Mouse (Mus musculus) embryonic facial prominence, embryonic 10.5 days (tissue): Measurements from ENCODE around the gene Uts2r. TPM values are rescaled to one million over a fixed set of nuclear protein-coding genes. Genes with fewer than 3 reads are reported as not detected.

Experiments
- polyA plus RNA-seq: library from polyadenylated mRNA; unstranded; fragments of >200 nt; fragmentation: Nextera tagmentation; extraction: Ambion mirVana; gene quantifications from 2 replicates; pipeline ENCODE4 v1.2.1, GENCODE M21; 2016

The Uts2r gene
- polyA plus RNA-seq, 1 experiment from 2014 or later = not detected

Other genes starting within 250 kb of the Uts2r start
- 6.5 and 6.8 TPM in 2 replicates for gene Ccdc57, start 227.4 kb upstream of the Uts2r start, polyA plus RNA-seq
- 131 and 182 TPM in 2 replicates for gene Slc16a3, start 211.8 kb upstream of the Uts2r start, polyA plus RNA-seq
- 129 and 133 TPM in 2 replicates for gene Csnk1d, start 168.9 kb upstream of the Uts2r start, polyA plus RNA-seq
- not detected in 2 replicates for gene Cd7, start 120.9 kb upstream of the Uts2r start, polyA plus RNA-seq
- gene Sectm1b, start 96.7 kb upstream of the Uts2r start, polyA plus RNA-seq = not detected in 2 replicates
- gene Sectm1a, start 79.1 kb upstream of the Uts2r start, polyA plus RNA-seq = not detected in 2 replicates
- not detected in 2 replicates for gene Tex19.2, start 41.6 kb upstream of the Uts2r start, polyA plus RNA-seq
- gene Tex19.1, start 14.1 kb upstream of the Uts2r start, polyA plus RNA-seq = 0.11 TPM in 1 of 2 replicates, not detected in the other
- 5.1 and 5.5 TPM in 2 replicates for gene Hexdc, start 44.2 kb downstream of the Uts2r start, polyA plus RNA-seq
- 18.5 and 21.6 TPM in 2 replicates for gene Ogfod3, start 44.4 kb downstream of the Uts2r start, polyA plus RNA-seq
- 29.4 and 31.4 TPM in 2 replicates for gene Cybc1, start 69.1 kb downstream of the Uts2r start, polyA plus RNA-seq
- 55.6 and 56.8 TPM in 2 replicates for gene Narf, start 77.0 kb downstream of the Uts2r start, polyA plus RNA-seq
- gene Foxk2, start 99.7 kb downstream of the Uts2r start, polyA plus RNA-seq = 9.4 and 10.1 TPM in 2 replicates
- 101 and 103 TPM in 2 replicates for gene Wdr45b, start 194.2 kb downstream of the Uts2r start, polyA plus RNA-seq
- 1.2 and 1.3 TPM in 2 replicates for gene Rab40b, start 228.0 kb downstream of the Uts2r start, polyA plus RNA-seq